Mouse (Mus musculus): ENCODE measurements around the gene Magi1.

Magi1 gene

GRCm38 (mm10) chr6:93826875-93827274 is 456.8 kb downstream of the Magi1 start:
- no peak for DNase-seq (ENCODE audit: low read depth, low spot score)

GRCm38 (mm10) chr6:93822221-93822897 is 461.4 kb downstream of the Magi1 start:
- DNase-seq (ENCODE audit: low read depth, low spot score): no peak

DNA sequence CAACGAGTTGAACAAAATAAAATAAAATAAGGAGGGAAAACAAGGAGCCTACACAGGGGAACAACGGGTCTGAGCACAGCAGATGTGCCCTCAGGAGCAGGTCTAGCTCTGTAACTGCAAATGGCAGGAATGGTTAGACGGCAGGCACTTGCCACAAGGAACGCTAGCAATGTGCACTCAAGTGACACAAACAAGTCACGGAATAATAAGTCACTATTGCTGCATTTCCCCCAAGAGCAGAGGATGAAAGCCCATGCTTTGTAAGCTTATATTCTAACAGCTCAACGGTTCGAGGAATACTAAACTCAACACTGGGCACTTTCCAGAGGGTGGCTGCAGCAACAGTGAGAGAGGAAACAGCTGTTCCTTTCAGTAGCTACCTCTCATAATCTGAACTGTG is 462.2 kb downstream of the Magi1 start:
- no peak for DNase-seq (ENCODE audit: low read depth, low spot score)

- no peak for DNase-seq (ENCODE audit: low read depth, low spot score)
Observed at GRCm38 (mm10) chr6:93819888-93820287, 463.8 kb downstream of the Magi1 start.

DNA sequence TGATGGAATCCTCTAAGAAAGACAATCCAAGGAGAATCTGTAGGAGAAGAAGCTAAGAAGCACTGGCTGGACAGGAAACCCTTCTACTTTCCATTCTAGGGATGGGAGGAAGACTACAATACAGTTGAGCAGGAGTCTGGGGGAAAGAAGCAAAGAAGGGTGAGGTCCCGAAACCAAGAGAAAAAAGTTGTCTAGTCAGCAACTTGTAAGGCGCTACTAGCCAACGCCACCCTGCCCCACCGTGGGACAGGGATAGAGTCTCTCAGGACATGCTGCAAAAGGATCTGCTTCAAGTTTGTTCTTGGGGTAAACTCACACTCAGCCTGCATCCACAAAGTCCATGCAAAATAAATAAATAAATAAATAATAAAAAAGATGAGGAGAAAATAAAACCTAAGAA is 464.4 kb downstream of the Magi1 start:
- DNase-seq (ENCODE audit: low read depth, low spot score): no peak

DNA sequence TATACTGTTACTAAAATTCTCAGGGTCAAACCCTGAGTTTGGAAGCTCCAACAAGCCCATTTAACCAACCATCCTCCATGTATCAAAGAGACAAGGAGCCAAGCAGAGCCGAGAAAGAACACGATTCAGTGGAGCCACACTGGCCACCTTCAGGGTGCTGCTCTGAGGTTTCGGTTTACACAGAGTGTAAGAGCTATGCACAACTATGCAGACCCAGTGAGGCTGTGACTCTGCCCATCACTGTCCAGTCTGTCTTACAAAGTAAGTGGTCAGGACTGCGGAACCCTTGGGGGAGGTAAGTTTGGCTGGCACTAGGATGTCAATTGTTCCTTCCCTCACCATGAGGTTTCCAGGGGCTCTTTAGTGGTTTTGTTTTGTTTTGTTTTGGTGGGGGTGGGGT is 465.2 kb downstream of the Magi1 start:
- no peak for DNase-seq (ENCODE audit: low read depth, low spot score)

DNA sequence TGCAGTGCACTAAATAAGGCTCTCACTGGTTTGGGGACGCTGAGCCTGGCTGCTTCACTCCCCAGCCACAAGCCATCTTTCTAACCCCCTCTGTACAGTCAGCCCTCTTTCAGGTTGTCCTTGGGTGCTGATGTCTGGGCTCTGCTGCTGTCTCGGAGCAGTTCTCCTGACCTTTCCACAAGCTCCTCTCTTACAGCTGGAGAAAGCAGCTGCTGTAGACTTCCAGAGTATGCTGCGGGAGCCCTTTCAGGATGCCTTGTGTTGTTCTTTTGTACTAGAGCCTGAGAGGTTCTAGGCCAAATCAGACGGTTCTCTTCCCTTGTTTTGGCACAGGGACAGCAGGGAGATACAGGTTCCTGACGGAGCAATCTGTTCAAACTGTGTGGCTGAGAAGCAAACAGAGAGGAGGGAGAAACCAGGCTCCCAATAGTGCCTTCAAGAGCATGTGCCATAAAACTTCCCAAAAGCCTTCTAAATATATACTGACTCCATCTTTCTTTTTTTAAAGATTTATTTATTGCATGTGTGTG is 478.2 kb downstream of the Magi1 start:
- no peak for DNase-seq (ENCODE audit: low read depth, low spot score)

GRCm38 (mm10) chr6:93802390-93802789 is 481.3 kb downstream of the Magi1 start:
- no peak for DNase-seq (ENCODE audit: low read depth, low spot score)

DNA sequence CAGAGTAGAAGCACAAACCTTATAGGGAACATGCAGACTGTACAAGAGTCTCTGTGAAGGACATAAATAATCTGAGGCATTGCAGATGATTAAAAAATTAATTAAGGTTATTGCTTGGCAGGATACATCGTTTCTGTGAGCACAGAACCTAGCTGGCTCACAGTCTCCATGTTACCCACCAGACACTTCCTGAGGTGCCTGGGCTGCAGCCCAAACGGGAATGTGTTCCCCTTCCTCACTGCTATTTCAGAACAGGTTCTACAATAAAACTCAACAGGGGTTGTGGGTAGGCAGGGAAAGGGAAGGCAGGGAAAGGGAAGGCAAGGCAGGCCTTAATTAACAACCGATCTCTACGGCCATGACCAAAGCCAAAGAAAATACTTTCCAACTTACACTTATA is 483.3 kb downstream of the Magi1 start:
- no peak for DNase-seq (ENCODE audit: low read depth, low spot score)

GRCm38 (mm10) chr6:93792309-93793215 is 491.2 kb downstream of the Magi1 start:
- DNase-seq (ENCODE audit: low read depth, low spot score): no peak

DNA sequence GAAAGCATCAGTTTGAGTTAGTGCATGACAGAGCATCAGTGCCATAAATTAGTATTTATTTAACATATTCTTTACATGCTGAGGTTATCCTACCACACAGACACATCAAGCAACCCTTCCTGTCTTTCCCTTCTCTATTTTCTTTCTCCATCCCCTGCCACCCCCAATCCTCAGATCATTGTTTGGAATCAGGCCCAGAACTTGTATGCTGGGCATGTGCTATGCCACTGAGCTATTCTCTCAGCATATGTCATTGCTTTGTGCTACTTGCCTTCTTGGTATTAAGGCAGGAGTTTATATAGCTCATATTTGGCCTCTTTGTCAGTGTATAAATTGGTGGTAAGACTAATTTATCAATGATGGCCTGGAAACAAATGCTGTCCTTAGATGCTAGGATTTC is 494.0 kb downstream of the Magi1 start:
- no peak for DNase-seq (ENCODE audit: low read depth, low spot score)

DNA sequence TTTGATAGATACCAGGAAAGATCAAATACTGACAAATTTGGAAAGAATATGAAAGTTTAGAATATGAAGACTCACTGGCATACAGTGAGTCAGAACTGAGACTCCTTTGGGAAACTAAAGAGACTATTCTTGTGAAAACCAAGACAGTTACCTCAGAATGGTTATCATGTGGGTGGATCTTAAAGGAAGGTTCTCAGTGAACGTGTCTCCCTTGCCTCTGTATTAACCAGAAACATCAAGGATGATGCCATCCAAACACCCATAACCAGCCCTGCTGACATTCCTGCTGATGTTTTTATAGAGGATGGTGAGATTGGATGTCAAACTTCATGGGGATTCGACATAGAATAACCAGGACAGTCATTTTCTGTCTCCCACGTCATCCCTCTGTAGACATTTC is 496.7 kb downstream of the Magi1 start:
- no peak for DNase-seq (ENCODE audit: low read depth, low spot score)

DNA sequence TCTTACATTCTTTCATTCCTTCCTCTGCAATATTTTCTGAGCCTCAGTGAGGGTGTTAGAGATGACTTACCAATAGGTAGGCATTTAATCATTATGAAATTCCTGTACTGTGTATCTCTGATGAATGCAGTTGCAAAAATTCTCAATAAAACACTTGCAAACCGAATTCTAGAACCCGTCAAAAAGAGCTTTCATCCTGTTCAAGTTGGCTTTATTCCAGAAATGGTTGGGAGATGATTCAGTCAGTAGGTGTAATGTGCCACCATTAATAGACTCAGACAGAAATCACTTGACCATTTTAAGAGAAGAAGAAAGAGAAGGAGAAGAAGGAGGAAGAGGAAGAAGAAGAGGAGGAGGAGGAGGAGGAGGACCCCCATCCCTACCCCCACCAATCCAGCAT is 497.5 kb downstream of the Magi1 start:
- no peak for DNase-seq (ENCODE audit: low read depth, low spot score)

DNA sequence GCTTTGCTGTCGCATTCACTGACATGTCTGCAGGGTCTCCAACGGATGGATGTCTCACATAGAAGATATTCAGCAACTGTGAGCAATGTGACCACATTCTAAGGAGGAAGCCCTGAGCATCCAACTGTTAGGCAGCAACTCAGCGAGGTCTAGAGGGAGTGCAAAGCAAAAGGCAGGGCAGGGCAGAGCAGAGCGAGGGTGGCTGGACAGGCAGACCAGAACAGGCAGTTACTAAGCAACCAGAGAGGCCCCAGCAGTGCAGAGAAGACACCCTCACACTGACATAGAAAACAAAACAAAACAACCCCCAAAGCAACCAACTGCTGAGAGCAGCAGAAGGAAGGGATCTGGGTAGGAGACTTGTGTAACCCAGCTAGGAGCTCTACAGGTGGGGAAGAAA is 512.6 kb downstream of the Magi1 start:
- DNase-seq (ENCODE audit: low read depth, low spot score): no peak

- no peak for DNase-seq (ENCODE audit: low read depth, low spot score)
Observed at GRCm38 (mm10) chr6:93770283-93771025, 513.3 kb downstream of the Magi1 start.

GRCm38 (mm10) chr6:93758114-93758513 is 525.6 kb downstream of the Magi1 start:
- DNase-seq (ENCODE audit: low read depth, low spot score): no peak

DNA sequence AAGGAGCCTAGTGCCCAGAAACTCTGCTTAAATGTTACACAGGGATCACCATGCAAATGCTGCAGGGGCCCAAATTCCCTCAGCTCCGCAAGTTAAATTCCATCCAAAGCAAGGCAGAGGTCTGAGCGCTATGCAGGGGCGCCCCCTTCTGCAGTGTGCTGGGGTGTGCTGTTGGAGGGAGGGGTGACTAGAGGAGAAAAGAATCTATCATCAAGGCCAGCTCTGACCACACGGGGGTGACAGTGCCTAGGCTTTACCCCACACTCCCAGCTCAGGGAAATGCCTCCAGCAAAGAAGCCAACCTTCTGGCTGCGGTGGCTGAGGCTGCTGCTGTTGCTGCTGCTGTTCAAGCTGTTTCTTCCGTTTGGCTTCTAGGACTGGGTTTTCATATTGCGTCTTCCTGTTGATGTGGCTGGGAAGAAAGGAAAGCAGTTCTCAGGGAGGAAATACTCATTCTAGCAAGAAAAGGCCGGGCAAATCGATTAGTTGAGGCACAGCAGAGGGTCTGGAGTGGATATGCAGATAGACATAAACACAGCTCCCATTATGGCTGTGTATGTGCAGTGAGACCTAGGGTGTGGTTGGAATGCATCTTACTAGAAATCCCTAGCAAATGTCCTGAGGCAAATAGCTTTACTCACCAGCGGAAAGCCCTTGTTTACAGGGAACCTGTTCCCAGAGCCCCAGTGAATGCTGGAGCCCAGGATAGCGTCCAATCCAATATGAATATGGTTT is 526.2 kb downstream of the Magi1 start:
- DNase-seq (ENCODE audit: low read depth, low spot score): no peak

- no peak for DNase-seq (ENCODE audit: low read depth, low spot score)
Observed at GRCm38 (mm10) chr6:93743145-93743544, 540.6 kb downstream of the Magi1 start.

- no peak for DNase-seq (ENCODE audit: low read depth, low spot score)
Observed at GRCm38 (mm10) chr6:93739786-93740185, 543.9 kb downstream of the Magi1 start.

GRCm38 (mm10) chr6:93737083-93737482 is 546.6 kb downstream of the Magi1 start:
- DNase-seq (ENCODE audit: low read depth, low spot score): no peak

DNA sequence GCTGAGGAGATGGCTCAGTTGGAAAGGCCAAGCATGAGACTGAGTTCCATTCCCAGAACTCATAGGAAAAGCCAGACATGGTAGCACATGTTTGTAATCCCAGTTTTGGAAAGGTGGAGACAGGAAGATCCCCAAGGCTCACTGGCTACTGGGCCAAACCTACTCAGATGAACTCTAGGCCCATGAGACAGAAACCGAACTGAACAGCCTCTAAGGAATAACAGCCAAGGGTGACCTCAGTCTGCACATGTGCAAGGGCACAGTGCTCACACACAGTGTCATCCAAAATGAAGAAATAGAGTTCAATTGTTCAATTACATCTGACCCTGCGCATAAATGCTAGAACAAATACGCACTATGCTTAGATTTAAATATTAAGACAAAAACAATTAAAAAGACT is 547.6 kb downstream of the Magi1 start:
- no peak for DNase-seq (ENCODE audit: low read depth, low spot score)

All from c-Kit-negative CD71-positive TER-119-positive erythroid progenitor cells, embryonic 14.5 days (primary cell).